Mouse (Mus musculus) testis, postnatal 10 days (tissue): ENCODE results near the gene Crkl.

Experiments
- DNase-seq: peaks from one replicate; pipeline ENCODE4 v3.0.0; 2021; ENCODE audit warnings: low spot score

The Crkl gene

DNA sequence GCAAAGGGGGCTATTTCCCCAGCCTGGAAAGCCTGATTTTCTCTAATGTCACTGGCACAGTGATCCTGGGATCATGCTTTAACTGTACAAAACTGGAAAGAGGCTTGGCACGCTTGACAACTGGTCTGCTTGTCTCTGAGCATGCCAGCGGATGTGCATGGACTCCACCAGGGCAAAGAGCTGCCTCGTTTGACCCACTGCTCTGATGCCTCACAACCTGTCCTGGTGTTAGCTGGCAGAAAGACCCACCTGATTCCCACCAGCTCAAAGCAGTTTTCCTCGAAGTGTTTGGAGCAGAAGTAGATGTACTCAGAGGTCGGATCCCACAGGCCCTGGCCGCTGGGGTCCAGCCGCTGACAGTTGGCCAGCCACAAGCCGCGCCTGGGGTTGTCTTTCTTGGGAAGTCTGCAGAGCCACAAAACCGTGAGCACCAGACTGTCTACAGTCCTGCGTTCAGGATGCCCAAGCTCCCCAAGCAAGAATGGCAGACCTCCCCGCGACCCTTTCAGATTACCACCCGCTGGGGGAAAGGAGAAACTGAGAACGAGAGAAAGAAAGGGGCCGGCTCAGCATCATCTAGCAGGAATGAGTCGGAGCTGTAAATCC is 78.3 kb downstream of the Crkl start:
- peak; percentile 61 for DNase-seq

- peak; percentile 97 for DNase-seq
Observed at GRCm38 (mm10) chr16:17530640-17531288, 79.0 kb downstream of the Crkl start, which contains the start of gene Thap7. TSS of gene Thap7 (minus strand) at chr16:17531136.

GRCm38 (mm10) chr16:17532271-17532670 is 80.5 kb downstream of the Crkl start:
- DNase-seq = no peak

DNA sequence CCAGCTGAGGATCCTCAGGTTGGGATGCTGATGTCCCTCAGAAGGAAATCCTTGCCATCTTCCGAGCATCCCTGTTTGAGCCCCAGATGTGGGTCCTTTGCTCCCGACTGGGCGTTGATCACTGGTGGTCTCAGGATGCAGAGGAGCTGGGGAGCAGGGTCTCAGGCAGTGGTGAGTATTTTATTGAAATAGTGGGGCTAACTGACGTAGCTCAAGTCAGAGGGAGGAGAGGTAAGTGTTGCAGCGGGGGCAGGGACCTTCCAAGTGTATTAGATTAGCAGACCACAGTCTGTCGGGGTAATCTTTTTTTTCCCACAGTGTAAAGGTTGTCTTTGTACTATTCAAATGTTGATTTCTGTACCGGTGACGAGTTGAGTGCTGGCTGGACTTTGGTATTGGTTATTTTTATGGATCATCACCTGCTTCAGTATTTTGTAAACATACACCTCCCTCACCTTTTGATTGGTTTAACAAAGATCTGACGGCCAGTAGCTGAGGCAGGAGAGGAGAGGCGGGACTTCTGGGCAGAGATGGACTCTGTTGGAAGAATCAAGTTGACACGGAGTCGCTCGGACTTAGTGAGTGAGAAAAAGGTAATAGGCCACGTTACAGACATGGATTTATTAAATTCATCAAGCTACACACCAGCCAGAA is 81.0 kb downstream of the Crkl start:
- DNase-seq = no peak

- DNase-seq = no peak
Observed at GRCm38 (mm10) chr16:17536584-17536983, 84.8 kb downstream of the Crkl start.
